ENCODE assay signal across 17 mouse cellular contexts in the genomic region with DNA sequence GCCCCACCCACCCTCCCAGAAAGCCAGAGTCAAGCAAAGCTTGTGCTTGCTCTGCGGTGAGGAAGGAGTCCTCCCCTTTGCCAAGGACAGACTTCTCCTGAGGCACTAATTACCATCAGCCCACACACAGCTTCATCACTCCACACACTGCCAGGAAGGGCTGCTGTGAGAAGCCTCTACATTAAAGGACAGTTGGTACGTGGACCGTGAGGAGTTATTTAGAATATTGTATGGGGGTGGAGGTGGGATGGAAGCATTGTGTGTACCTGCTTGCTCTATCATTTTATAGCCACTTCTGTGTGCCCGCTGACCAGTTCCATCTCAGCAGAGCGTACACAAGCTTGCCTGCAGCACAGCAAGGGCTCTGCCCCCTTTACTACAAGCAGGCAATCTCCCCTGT. TPM values are rescaled to one million over a fixed set of nuclear protein-coding genes. Genes with fewer than 3 reads are reported as not detected.
A peak's percentile ranks its signal among the peaks of the same experiment; 100 is the strongest.
DNase-seq lines count a peak whose midpoint lies in the region.
"Had no signal": no experiment of that assay in that cellular context is flagged by ENCODE, and none has a peak within 500 bp of the region (broad histone marks: within the 10 kb centered on the region; RNA-seq: fewer than 3 reads in every experiment).

No protein-coding gene starts in this region.

- peak; percentile 23 for DNase-seq in layer of hippocampus, adult 11-12 months (ENCODE audit: low spot score)
- no peak for DNase-seq in layer of hippocampus, postnatal 14 days (ENCODE audit: low spot score in 2 of 2)
- DNase-seq in left cerebral cortex, postnatal 14 days (ENCODE audit: low spot score in 2 of 2), result peak; percentile 21 to 45
- DNase-seq in left cerebral cortex, adult 11 months (ENCODE audit: low spot score), result no peak
- DNase-seq in left cerebral cortex, postnatal 25 days (ENCODE audit: low spot score in 2 of 2), result peak; percentile 45 to 86
- peak; percentile 53 for DNase-seq in right cerebral cortex, postnatal 25 days
- DNase-seq in gastrocnemius, postnatal 10 days, result no peak
- DNase-seq: adrenal gland, adult 2 months; adrenal gland, postnatal 25 days; cerebellum, adult 2 months; cerebellum, postnatal 14 days; embryo, embryonic 11 days; gastrocnemius, adult 2 months; gastrocnemius, postnatal 36 days; heart, adult 11 months; heart, postnatal 36 days had no signal

- intact Hi-C loops in left cerebral cortex, postnatal 14 days (cut with DNase I), result no loop called here
- intact Hi-C loops in left cerebral cortex, postnatal 25 days (cut with DNase I), result no loop called here

RNA-seq across cellular contexts. Expression of a gene that starts 16.0 kb away (rescaled TPM):
- 10 to 100 TPM; 13.6 to 15.3 TPM for total RNA-seq in layer of hippocampus, postnatal 14 days (2021)
- 10 to 100 TPM; 17.2 to 18.5 TPM for total RNA-seq in left cerebral cortex, postnatal 14 days (2021)
- 10 to 100 TPM; 12.2 to 15.7 TPM for total RNA-seq in left cerebral cortex, postnatal 25 days (2021)
- total RNA-seq in gastrocnemius, postnatal 10 days (2021), result under 1 TPM; 0.19 to 0.25 TPM
- total RNA-seq: common myeloid progenitor, adult 5-6 weeks; gastrocnemius, adult 2 months; gastrocnemius, postnatal 36 days; heart, postnatal 36 days had no signal

Comparison
In these comparisons a context has a peak if more than half of its experiments do, and no peak if none do; other contexts are left out.
1. DNase-seq: peak in layer of hippocampus, adult 11-12 months (single experiment), left cerebral cortex, postnatal 14 days (2 of 2), left cerebral cortex, postnatal 25 days (2 of 2) and right cerebral cortex, postnatal 25 days (single experiment); none in layer of hippocampus, postnatal 14 days (0 of 2), left cerebral cortex, adult 11 months (single experiment) and gastrocnemius, postnatal 10 days (single experiment).
2. RNA of a gene that starts 16.0 kb away (total RNA-seq): 17.2 to 18.5 TPM in left cerebral cortex, postnatal 14 days, 12.2 to 15.7 TPM in left cerebral cortex, postnatal 25 days and 13.6 to 15.3 TPM in layer of hippocampus, postnatal 14 days; 0.19 to 0.25 TPM in gastrocnemius, postnatal 10 days; every median in the first group is over 10 times any median in the second.